12 mouse cellular contexts compared by ENCODE assay signal in the genomic region with DNA sequence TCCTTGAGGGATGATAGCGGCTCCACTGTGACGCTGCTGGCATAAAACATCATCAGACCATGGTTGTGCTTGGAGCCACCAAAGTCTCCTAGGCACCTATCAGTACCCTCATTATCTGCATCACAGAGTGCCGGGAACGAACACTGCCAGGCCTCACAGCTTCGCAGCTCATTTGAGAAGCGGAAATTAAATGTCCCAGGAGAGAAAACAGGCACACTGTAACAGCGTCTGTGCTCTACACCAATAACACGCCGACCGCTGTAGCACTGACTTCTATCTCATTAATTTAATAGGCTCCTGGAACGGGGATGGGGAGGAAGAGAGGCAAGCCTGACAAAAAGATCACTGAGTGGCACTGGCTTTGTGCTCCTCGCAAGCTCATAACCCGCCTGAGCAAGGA. TPM values are rescaled to one million over a fixed set of nuclear protein-coding genes. Genes with fewer than 3 reads are reported as not detected.
A peak's percentile ranks its signal among the peaks of the same experiment; 100 is the strongest.
DNase-seq lines count a peak whose midpoint lies in the region; ATAC-seq and TF ChIP-seq lines count a peak whose summit lies in the region.
"Had no signal": no experiment of that assay in that cellular context is flagged by ENCODE, and none has a peak within 500 bp of the region (broad histone marks: within the 10 kb centered on the region; RNA-seq: fewer than 3 reads in every experiment).

No protein-coding gene starts in this region.

- no peaks in the 10 kb centered on the region for H3K27me3 ChIP-seq in heart, embryonic 11.5 days (ENCODE audit: control insufficient read depth, insufficient read depth, low read length)
- no peaks in the 10 kb centered on the region for H3K27me3 ChIP-seq in hindbrain, embryonic 10.5 days (ENCODE audit: insufficient read depth, poor library complexity, severe bottlenecking)
- no peaks in the 10 kb centered on the region for H3K27me3 ChIP-seq in midbrain, embryonic 14.5 days (ENCODE audit: control insufficient read depth, insufficient read depth, low read length)

- H3K9me3 ChIP-seq in heart, embryonic 11.5 days (replicated peaks; ENCODE audit: control insufficient read depth, low read length), result no peaks in the 10 kb centered on the region
- H3K9me3 ChIP-seq in hindbrain, embryonic 10.5 days, result no peaks in the 10 kb centered on the region
- no peaks in the 10 kb centered on the region for H3K9me3 ChIP-seq in midbrain, embryonic 14.5 days (ENCODE audit: control insufficient read depth, low read length)

- H3K9ac ChIP-seq in heart, embryonic 11.5 days (ENCODE audit: low read depth, low read length), result no peak overlapping the region
- H3K9ac ChIP-seq in midbrain, embryonic 14.5 days (replicated peaks; ENCODE audit: low read length), result peak overlapping the region; percentile 18; the same call in 1 of the 2 replicates

- DNase-seq in heart, postnatal 4 days, result no peak
- DNase-seq in brain, embryonic 14.5 days (ENCODE audit: low read depth), result peak; percentile 94
- no peak for DNase-seq in hindbrain, embryonic 10.5 days (ENCODE audit: low spot score)
- DNase-seq in midbrain, embryonic 14.5 days, result peak; percentile 84
- no peak for DNase-seq in gastrocnemius, adult 18-20 months (ENCODE audit: low spot score)
- no peak for DNase-seq in adrenal gland, adult 2 months
- no peak for DNase-seq in layer of hippocampus, adult 9-10 months (ENCODE audit: low spot score)
- DNase-seq: gastrocnemius, postnatal 36 days; kidney, adult 11 months had no signal

- no peaks in the 10 kb centered on the region for H3K36me3 ChIP-seq in heart, embryonic 11.5 days (ENCODE audit: control insufficient read depth, insufficient read depth, low read length)
- no peaks in the 10 kb centered on the region for H3K36me3 ChIP-seq in hindbrain, embryonic 10.5 days
- H3K36me3 ChIP-seq in midbrain, embryonic 14.5 days (ENCODE audit: control insufficient read depth, insufficient read depth, low read length), result no peaks in the 10 kb centered on the region

- no peak for ATAC-seq in heart, embryonic 11.5 days (replicated peaks; ENCODE audit: insufficient number of reproducible peaks, low FRiP score, low TSS enrichment)
- ATAC-seq in midbrain, embryonic 14.5 days (ENCODE audit: low FRiP score, low TSS enrichment), result peak; percentile 90

- TF ChIP-seq CTCF in brain, embryonic 14.5 days (IDR thresholded peaks at IDR 0.05; ENCODE audit: borderline replicate concordance, extremely low read depth, insufficient read depth, insufficient read length), result no peak

- no peak for TF ChIP-seq POLR2A in brain, embryonic 14.5 days (IDR thresholded peaks at IDR 0.05; ENCODE audit: borderline replicate concordance, extremely low read depth, insufficient read depth, insufficient read length, poor library complexity, severe bottlenecking)

- 36% methylated on average over 13 of the region's 13 CpGs for WGBS in heart, embryonic 11.5 days (ENCODE audit: insufficient replicate concordance)
- WGBS in hindbrain, embryonic 10.5 days, result 75% methylated on average over 13 of the region's 13 CpGs
- 17% methylated on average over 13 of the region's 13 CpGs for WGBS in midbrain, embryonic 14.5 days

- no peaks in the 10 kb centered on the region; the same call in 1 of the 2 replicates for H3K4me1 ChIP-seq in heart, embryonic 11.5 days (ENCODE audit: control insufficient read depth, insufficient read depth, low read length)
- H3K4me1 ChIP-seq in hindbrain, embryonic 10.5 days (replicated peaks), result 0 out of 2 replicates have a peak, but pooled peaks cover 10% of the 10 kb centered on the region
- H3K4me1 ChIP-seq in midbrain, embryonic 14.5 days (ENCODE audit: control insufficient read depth, insufficient read depth, low read length), result peaks cover 42% of the 10 kb centered on the region

- H3K27ac ChIP-seq in heart, embryonic 11.5 days (ENCODE audit: low read depth, low read length), result no peak overlapping the region
- H3K27ac ChIP-seq in hindbrain, embryonic 10.5 days, result 0 out of 2 replicates have a peak overlapping the region, but pooled peaks have one; percentile 37
- H3K27ac ChIP-seq in midbrain, embryonic 14.5 days (replicated peaks; ENCODE audit: low read depth, low read length), result peak overlapping the region; percentile 87

- H3K4me2 ChIP-seq in heart, embryonic 11.5 days, result peak overlapping the region; percentile 34; the same call in 1 of the 2 replicates
- peak overlapping the region; percentile 38 for H3K4me2 ChIP-seq in midbrain, embryonic 14.5 days (ENCODE audit: low read length)

- H3K4me3 ChIP-seq in heart, embryonic 11.5 days (ENCODE audit: low read depth, low read length), result no peak overlapping the region
- no peak overlapping the region for H3K4me3 ChIP-seq in hindbrain, embryonic 10.5 days
- no peak overlapping the region for H3K4me3 ChIP-seq in midbrain, embryonic 14.5 days (replicated peaks; ENCODE audit: low read depth, low read length)

RNA-seq across cellular contexts. Expression of a gene that starts 29.4 kb away (rescaled TPM):
- polyA plus RNA-seq in heart, embryonic 11.5 days (2014; fragmentation: Nextera tagmentation; extraction: Ambion mirVana), result 3.2 and 4.9 TPM in 2 replicates
- 1 to 10 TPM; 3.2 to 3.7 TPM for total RNA-seq in heart, postnatal 4 days (2021)
- 122 and 123 TPM in 2 replicates for polyA plus RNA-seq in brain, embryonic 14.5 days (2012; rRNA removed)
- polyA plus RNA-seq in hindbrain, embryonic 10.5 days (2016; fragmentation: Nextera tagmentation; extraction: Ambion mirVana), result 29.7 and 47.3 TPM in 2 replicates
- polyA plus RNA-seq in midbrain, embryonic 14.5 days (2014; fragmentation: Nextera tagmentation; extraction: Ambion mirVana), result 149 and 156 TPM in 2 replicates
- under 1 TPM; 0.73 to 0.78 TPM for total RNA-seq in gastrocnemius, adult 18-20 months (2021)
- total RNA-seq in adrenal gland, adult 2 months (2021), result 1 to 10 TPM in 1 of 2 experiments, under 1 TPM in 1; 0.86 to 3.1 TPM
- polyA plus RNA-seq in adrenal gland, adult 2 months (2012; rRNA removed), result 1.3 and 2.3 TPM in 2 replicates
- total RNA-seq: common myeloid progenitor, adult 5-6 weeks; megakaryocyte progenitor cell, adult 5-6 weeks had no signal

Comparison
In these comparisons a context has a peak if more than half of its experiments do, and no peak if none do; other contexts are left out.
1. DNase-seq: peak in brain, embryonic 14.5 days (single experiment) and midbrain, embryonic 14.5 days (single experiment); none in heart, postnatal 4 days (single experiment), hindbrain, embryonic 10.5 days (single experiment), gastrocnemius, adult 18-20 months (single experiment), adrenal gland, adult 2 months (single experiment) and layer of hippocampus, adult 9-10 months (single experiment).